Mouse (Mus musculus) thymus, adult 2 months (tissue): Measurements from ENCODE around the gene Fndc7.

Experiments
- CTCF ChIP-seq: fragments of 200-500 bp; IDR thresholded peaks from 2 replicates; pipeline ENCODE4 v1.5.1; 2012; ENCODE audit warnings: mild to moderate bottlenecking, control low read depth, low read length, moderate library complexity, borderline replicate concordance; ENCODE audit not compliant: control insufficient read depth, poor library complexity, insufficient read depth; ENCODE audit errors: extremely low read depth
- POLR2A ChIP-seq: fragments of 200-500 bp; IDR thresholded peaks from 2 replicates; pipeline ENCODE4 v1.6.1; 2012; ENCODE audit warnings: mild to moderate bottlenecking, low read length, control low read depth, moderate library complexity; ENCODE audit not compliant: control insufficient read depth, poor library complexity, insufficient read depth; ENCODE audit errors: extremely low read depth

- TF ChIP-seq CTCF (no peak), POLR2A (no peak)
These were observed 13.1 kb upstream of the Fndc7 start for GRCm38 (mm10) chr3:108902934-108903333.
